Comparison of ENCODE assay signal across 29 mouse cellular contexts in genomic region chr12:13085484-13085883, GRCm38 (mm10).
A peak's percentile ranks its signal among the peaks of the same experiment; 100 is the strongest.
DNase-seq lines count a peak whose midpoint lies in the region; ATAC-seq and TF ChIP-seq lines count a peak whose summit lies in the region.
"Had no signal": no experiment of that assay in that cellular context is flagged by ENCODE, and none has a peak within 500 bp of the region (broad histone marks: within the 10 kb centered on the region; RNA-seq: fewer than 3 reads in every experiment).

No protein-coding gene starts in this region.

- H3K4me1 ChIP-seq in forebrain, postnatal 0 days (ENCODE audit: insufficient read depth) = no peaks in the 10 kb centered on the region
- H3K4me1 ChIP-seq in forebrain, embryonic 14.5 days (ENCODE audit: control insufficient read depth, insufficient read depth, low read length) = peaks cover 5% of the 10 kb centered on the region
- H3K4me1 ChIP-seq in thymus, adult 2 months (replicated peaks; ENCODE audit: control insufficient read depth, insufficient read depth, low read length) = no peaks in the 10 kb centered on the region
- H3K4me1 ChIP-seq: liver, embryonic 15.5 days; stomach, embryonic 15.5 days had no signal

- no peaks in the 10 kb centered on the region for H3K36me3 ChIP-seq in forebrain, postnatal 0 days (ENCODE audit: insufficient read depth)
- H3K36me3 ChIP-seq in forebrain, embryonic 14.5 days (ENCODE audit: control insufficient read depth, insufficient read depth, low read length) = no peaks in the 10 kb centered on the region
- no peaks in the 10 kb centered on the region for H3K36me3 ChIP-seq in thymus, adult 2 months (ENCODE audit: control insufficient read depth, insufficient read depth, low read length)
- H3K36me3 ChIP-seq: embryonic facial prominence, embryonic 12.5 days; hindbrain, embryonic 12.5 days; liver, embryonic 15.5 days; lung, embryonic 15.5 days; neural tube, embryonic 13.5 days; stomach, embryonic 15.5 days had no signal

- H3K4me3 ChIP-seq in forebrain, postnatal 0 days (ENCODE audit: low read depth, low read length) = no peak overlapping the region
- H3K4me3 ChIP-seq in forebrain, embryonic 14.5 days (ENCODE audit: low read depth, low read length) = no peak overlapping the region
- no peak overlapping the region for H3K4me3 ChIP-seq in layer of hippocampus, adult 2 months
- no peak overlapping the region for H3K4me3 ChIP-seq in thymus, adult 2 months (ENCODE audit: control insufficient read depth, insufficient read depth, low read length)
- H3K4me3 ChIP-seq: embryonic facial prominence, embryonic 12.5 days; forebrain, embryonic 13.5 days; hindbrain, embryonic 12.5 days; liver, embryonic 15.5 days; lung, embryonic 15.5 days; myocyte; neural tube, embryonic 13.5 days; stomach, embryonic 15.5 days had no signal

- ATAC-seq in forebrain, postnatal 0 days = no peak
- ATAC-seq in forebrain, embryonic 14.5 days = no peak
- ATAC-seq: CD4-positive, CD25-positive, alpha-beta regulatory T cell, adult 4 months; forebrain, embryonic 13.5 days; intestine, postnatal 0 days; midbrain, embryonic 16.5 days had no signal

- intact Hi-C loops in left cerebral cortex, postnatal 25 days (cut with DNase I) = no loop called here

- 0 out of 2 replicates have a peak, but pooled peaks have one; percentile 11 for TF ChIP-seq CTCF in forebrain, postnatal 0 days (IDR thresholded peaks at IDR 0.05; ENCODE audit: low read depth)
- peak; percentile 28 for TF ChIP-seq CTCF in layer of hippocampus, adult 2 months (conservative IDR thresholded peaks at IDR 0.05)
- no peak for TF ChIP-seq CTCF in thymus, adult 2 months (IDR thresholded peaks at IDR 0.05; ENCODE audit: borderline replicate concordance, control insufficient read depth, extremely low read depth, insufficient read depth, low read length, poor library complexity)

- no peak overlapping the region for H3K27ac ChIP-seq in forebrain, postnatal 0 days (ENCODE audit: low read depth, low read length)
- H3K27ac ChIP-seq in forebrain, embryonic 14.5 days (ENCODE audit: low read depth, low read length) = no peak overlapping the region
- no peak overlapping the region for H3K27ac ChIP-seq in layer of hippocampus, adult 2 months
- no peak overlapping the region for H3K27ac ChIP-seq in thymus, adult 2 months (ENCODE audit: control insufficient read depth, insufficient read depth, low read length)
- H3K27ac ChIP-seq: embryonic facial prominence, embryonic 12.5 days; forebrain, embryonic 13.5 days; hindbrain, embryonic 12.5 days; liver, embryonic 15.5 days; lung, embryonic 15.5 days; neural tube, embryonic 13.5 days; stomach, embryonic 15.5 days had no signal

- 97% methylated on average over 6 of the region's 6 CpGs for WGBS in forebrain, postnatal 0 days
- WGBS in forebrain, embryonic 14.5 days = 97% methylated on average over 6 of the region's 6 CpGs
- WGBS in thymus, adult 2 months = 97% methylated on average over 6 of the region's 6 CpGs

- no peak for TF ChIP-seq POLR2A in thymus, adult 2 months (IDR thresholded peaks at IDR 0.05; ENCODE audit: control insufficient read depth, extremely low read depth, insufficient read depth, low read length, poor library complexity)

- H3K27me3 ChIP-seq in forebrain, postnatal 0 days (ENCODE audit: insufficient read depth, low read length) = no peaks in the 10 kb centered on the region
- H3K27me3 ChIP-seq in forebrain, embryonic 14.5 days (replicated peaks; ENCODE audit: control insufficient read depth, insufficient read depth, low read length) = no peaks in the 10 kb centered on the region
- no peaks in the 10 kb centered on the region for H3K27me3 ChIP-seq in thymus, adult 2 months (ENCODE audit: control insufficient read depth, insufficient read depth, low read length)
- H3K27me3 ChIP-seq: embryonic facial prominence, embryonic 12.5 days; forebrain, embryonic 13.5 days; hindbrain, embryonic 12.5 days; liver, embryonic 15.5 days; lung, embryonic 15.5 days; stomach, embryonic 15.5 days had no signal

- no peak overlapping the region for H3K9ac ChIP-seq in forebrain, postnatal 0 days
- no peak overlapping the region for H3K9ac ChIP-seq in forebrain, embryonic 14.5 days (ENCODE audit: low read length)
- H3K9ac ChIP-seq: embryonic facial prominence, embryonic 12.5 days; forebrain, embryonic 13.5 days; hindbrain, embryonic 12.5 days; liver, embryonic 15.5 days; lung, embryonic 15.5 days; neural tube, embryonic 13.5 days; stomach, embryonic 15.5 days had no signal

- no peaks in the 10 kb centered on the region for H3K9me3 ChIP-seq in forebrain, postnatal 0 days (ENCODE audit: low read length)
- no peaks in the 10 kb centered on the region for H3K9me3 ChIP-seq in forebrain, embryonic 14.5 days (replicated peaks; ENCODE audit: control insufficient read depth, low read length)
- H3K9me3 ChIP-seq: embryonic facial prominence, embryonic 12.5 days; forebrain, embryonic 13.5 days; hindbrain, embryonic 12.5 days; liver, embryonic 15.5 days; lung, embryonic 15.5 days; neural tube, embryonic 13.5 days; stomach, embryonic 15.5 days had no signal

- H3K4me2 ChIP-seq in forebrain, postnatal 0 days (ENCODE audit: low read depth) = no peak overlapping the region
- H3K4me2 ChIP-seq in forebrain, embryonic 14.5 days (ENCODE audit: low read length) = no peak overlapping the region
- H3K4me2 ChIP-seq: embryonic facial prominence, embryonic 12.5 days; forebrain, embryonic 13.5 days; heart, embryonic 11.5 days; hindbrain, embryonic 12.5 days; liver, embryonic 15.5 days; lung, embryonic 15.5 days; neural tube, embryonic 13.5 days; stomach, embryonic 15.5 days had no signal

- no peak for DNase-seq in forebrain, postnatal 0 days
- DNase-seq in forebrain, embryonic 14.5 days (ENCODE audit: low spot score) = no peak
- no peak for DNase-seq in layer of hippocampus, adult 2 months (ENCODE audit: low spot score in 2 of 2)
- no peak for DNase-seq in layer of hippocampus, adult 11-12 months (ENCODE audit: low spot score)
- DNase-seq in ZHBTc4 (ENCODE audit: low read depth, low spot score) = peak; percentile 44
- no peak for DNase-seq in thymus, adult 2 months
- no peak for DNase-seq in left cerebral cortex, postnatal 25 days (ENCODE audit: low spot score in 2 of 2)
- DNase-seq: adrenal gland, postnatal 25 days; cerebellum, adult 8-10 months; gastrocnemius, postnatal 10 days; kidney, postnatal 10 days; liver; lung, postnatal 36 days; right cerebral cortex, adult 18-20 months; right cerebral cortex, postnatal 4 days; thymus, adult 18-20 months; thymus, postnatal 4 days had no signal
